Mouse (Mus musculus) inflammation-experienced regulatory T-cells, adult 6 months (primary cell): ENCODE measurements around the gene Gm10153. TPM values are rescaled to one million over a fixed set of nuclear protein-coding genes. Genes with fewer than 3 reads are reported as not detected.
"Not testable (repeated sequence)": the region's sequence is repeated elsewhere in the genome, so short reads cannot be mapped to it uniquely, and the experiment has no call there.

Experiments used
- ATAC-seq: one replicate; pipeline ENCODE4 v1.8.0; 2017
- polyA plus RNA-seq, 3 experiments: library from polyadenylated mRNA; unstranded; fragments of 100-300 nt; shearing (Covaris generic); gene quantifications; one replicate each; pipeline ENCODE4 v1.2.1; 2017

The Gm10153 gene
- polyA plus RNA-seq, 3 experiments from 2014 or later, result not detected

DNA sequence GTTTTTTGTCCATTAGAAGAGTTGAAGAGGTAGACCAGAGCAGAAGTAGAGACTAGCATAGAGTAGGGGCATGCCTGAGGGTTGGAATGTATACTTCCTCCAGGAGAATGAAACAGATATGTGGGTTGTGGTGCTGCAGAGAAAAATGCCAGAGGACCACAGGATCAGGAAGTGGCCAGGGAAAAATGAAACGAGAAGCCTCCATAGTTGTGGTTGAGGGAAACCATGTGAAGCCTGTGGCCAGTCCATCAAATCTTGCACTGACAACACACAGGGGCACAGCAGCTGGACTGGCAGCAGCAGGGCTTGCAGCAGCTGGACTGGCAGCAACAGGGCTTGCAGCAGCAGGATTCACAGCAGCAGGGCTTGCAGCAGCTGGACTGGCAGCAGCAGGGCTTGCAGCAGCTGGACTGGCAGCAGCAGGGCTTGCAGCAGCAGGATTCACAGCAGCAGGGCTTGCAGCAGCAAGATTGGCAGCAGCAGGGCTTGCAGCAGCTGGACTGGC is 46.6 kb downstream of the Gm10153 start:
- ATAC-seq, result not testable (repeated sequence)

DNA sequence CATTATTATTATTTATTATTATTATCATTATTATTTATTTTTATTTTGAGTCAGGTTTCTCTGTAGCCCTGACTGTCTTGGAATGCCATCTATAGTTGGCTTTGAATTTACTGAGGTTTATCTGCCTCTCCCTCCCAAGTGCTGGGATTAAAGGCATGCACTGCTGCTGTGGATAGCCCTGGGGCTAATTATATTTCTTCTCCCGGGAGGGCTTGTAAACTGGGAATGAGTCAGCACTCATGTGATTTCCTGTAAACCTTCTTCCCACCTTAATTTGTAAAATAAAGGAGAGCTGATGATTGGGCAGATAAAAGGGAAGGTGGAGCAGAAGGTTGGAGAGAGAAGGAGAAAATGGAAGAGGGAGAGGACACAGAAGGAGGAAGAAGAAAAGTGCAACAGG is 49.5 kb downstream of the Gm10153 start:
- no peak for ATAC-seq

Other genes starting within 250 kb of the Gm10153 start
- under 1 TPM; 0.34 to 0.75 (median 0.39) TPM for gene Brsk2, start 240.6 kb downstream of the Gm10153 start, polyA plus RNA-seq
- gene Mob2, start 129.3 kb downstream of the Gm10153 start, polyA plus RNA-seq, result 10 to 100 TPM; 61.4 to 67.5 (median 65.3) TPM
- not detected for gene Dusp8, start 94.5 kb downstream of the Gm10153 start, polyA plus RNA-seq
- gene Gm45618, start 69.7 kb downstream of the Gm10153 start, polyA plus RNA-seq, result not detected
- gene Gm39115, start 54.4 kb downstream of the Gm10153 start, polyA plus RNA-seq, result not detected
- gene Gm45337, start 45.8 kb downstream of the Gm10153 start, polyA plus RNA-seq, result not detected
- gene Gm29735, start 33.3 kb downstream of the Gm10153 start, polyA plus RNA-seq, result not detected
- gene Gm4553, start 24.6 kb downstream of the Gm10153 start, polyA plus RNA-seq, result not detected
- not detected for gene Krtap5-2, start 14.4 kb downstream of the Gm10153 start, polyA plus RNA-seq
- gene Krtap5-3, start 11.0 kb upstream of the Gm10153 start, polyA plus RNA-seq, result not detected
- gene Gm7579, start 21.5 kb upstream of the Gm10153 start, polyA plus RNA-seq, result not detected
- not detected for gene Krtap5-5, start 39.6 kb upstream of the Gm10153 start, polyA plus RNA-seq
- not detected for gene Gm40460, start 50.7 kb upstream of the Gm10153 start, polyA plus RNA-seq
- not detected for gene Gm2431, start 68.0 kb upstream of the Gm10153 start, polyA plus RNA-seq
- not detected for gene Gm4559, start 84.0 kb upstream of the Gm10153 start, polyA plus RNA-seq
- not detected for gene Krtap5-1, start 106.7 kb upstream of the Gm10153 start, polyA plus RNA-seq
- gene Krtap5-4, start 113.2 kb upstream of the Gm10153 start, polyA plus RNA-seq, result not detected
- 1 to 10 TPM; 1.6 to 4.5 (median 1.9) TPM for gene Ifitm10, start 183.4 kb upstream of the Gm10153 start, polyA plus RNA-seq
- 1 to 10 TPM in 1 of 3 experiments, under 1 TPM in 1, not detected in 1; 0.63 to 1.9 TPM for gene Gm49369, start 192.3 kb upstream of the Gm10153 start, polyA plus RNA-seq
- gene Ctsd, start 197.6 kb upstream of the Gm10153 start, polyA plus RNA-seq, result 100 to 1,000 TPM; 259 to 561 (median 285) TPM
- gene Syt8, start 244.5 kb upstream of the Gm10153 start, polyA plus RNA-seq, result not detected